Mouse (Mus musculus): ENCODE measurements around the gene Akap13. TPM values are rescaled to one million over a fixed set of nuclear protein-coding genes. Genes with fewer than 3 reads are reported as not detected.

The Akap13 gene
- total RNA-seq, 2 experiments from 2014 or later = 70.2 to 71.3 TPM

DNA sequence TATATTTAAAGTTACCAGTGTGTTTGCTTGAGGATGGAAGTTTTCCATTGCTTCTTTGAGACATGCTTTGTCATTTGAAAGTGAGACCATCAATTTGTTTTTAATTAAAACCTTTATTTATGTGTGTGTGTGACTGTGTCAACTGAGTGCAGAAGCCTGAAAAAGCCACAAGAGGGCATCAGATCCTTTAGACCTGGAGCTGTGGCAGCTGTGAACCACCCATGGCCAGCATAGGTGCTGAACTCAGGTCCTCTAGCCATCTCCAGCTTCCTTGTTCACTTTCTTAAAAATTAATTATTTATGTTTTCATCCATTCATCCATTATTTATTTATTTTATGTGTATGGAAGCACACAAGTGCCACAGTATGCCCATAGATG is 98.3 kb downstream of the Akap13 start:
- no peak for DNase-seq (ENCODE audit: low spot score in 2 of 2)

DNA sequence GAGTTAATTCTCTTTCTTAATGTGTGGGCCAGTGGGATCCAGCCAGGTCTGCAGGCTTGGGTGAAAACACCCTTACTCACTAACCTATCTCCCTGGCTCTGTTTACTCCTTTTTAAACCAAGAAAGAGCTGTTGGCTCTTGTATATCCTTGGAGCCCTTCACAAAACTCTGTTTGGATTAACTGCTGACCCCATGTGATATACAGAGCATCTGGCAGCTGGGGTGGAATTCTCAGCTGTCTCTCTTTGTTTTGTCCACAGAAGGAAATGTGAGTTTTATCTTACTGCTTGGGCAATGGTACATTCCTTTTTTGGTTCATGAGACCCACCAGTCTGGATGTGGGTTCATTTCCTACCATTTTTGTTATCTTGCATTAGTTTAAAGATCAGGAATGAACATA is 98.7 kb downstream of the Akap13 start:
- DNase-seq (ENCODE audit: low spot score in 2 of 2) = no peak

DNA sequence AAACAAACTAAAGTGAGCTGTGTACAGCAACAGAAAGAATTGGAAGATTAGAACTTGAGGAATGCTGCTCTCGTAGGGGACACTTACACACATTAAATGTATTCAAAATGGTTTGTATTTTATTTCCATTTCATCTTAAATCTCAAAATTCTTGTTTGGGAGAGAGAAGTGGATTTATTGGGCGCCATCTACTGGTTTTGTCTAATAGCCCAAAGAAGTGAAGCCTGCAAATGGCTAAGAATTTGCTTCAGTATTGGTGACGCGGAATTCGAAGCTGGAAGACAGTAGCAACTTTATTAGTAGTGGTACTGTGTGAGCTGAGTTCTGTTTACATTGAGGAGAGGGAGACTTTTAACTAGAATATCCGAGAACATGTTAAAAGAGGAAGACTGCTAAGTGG is 100.6 kb downstream of the Akap13 start:
- peak in 1 of 2 experiments; percentile 54 for DNase-seq (ENCODE audit: low spot score in 2 of 2)

DNA sequence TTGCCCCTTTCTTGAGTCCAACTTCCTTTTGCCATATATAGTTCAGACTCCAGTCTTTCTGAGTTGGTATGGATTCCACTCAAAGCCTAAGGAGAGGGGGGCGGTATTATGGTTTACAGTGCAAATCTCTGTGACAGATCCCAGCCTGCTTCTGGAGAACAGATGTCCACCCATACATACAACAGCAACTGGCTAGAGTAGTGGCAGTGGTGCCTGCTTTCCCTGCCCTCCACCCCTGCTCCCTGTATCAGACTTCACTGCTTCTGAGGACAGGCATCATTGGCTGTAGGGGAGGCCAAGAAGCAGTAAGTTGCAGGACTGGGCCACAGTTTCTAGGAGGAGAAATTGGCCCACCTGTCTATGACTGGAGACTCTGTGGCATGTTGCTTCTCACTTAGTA is 102.9 kb downstream of the Akap13 start:
- no peak for DNase-seq (ENCODE audit: low spot score in 2 of 2)

DNA sequence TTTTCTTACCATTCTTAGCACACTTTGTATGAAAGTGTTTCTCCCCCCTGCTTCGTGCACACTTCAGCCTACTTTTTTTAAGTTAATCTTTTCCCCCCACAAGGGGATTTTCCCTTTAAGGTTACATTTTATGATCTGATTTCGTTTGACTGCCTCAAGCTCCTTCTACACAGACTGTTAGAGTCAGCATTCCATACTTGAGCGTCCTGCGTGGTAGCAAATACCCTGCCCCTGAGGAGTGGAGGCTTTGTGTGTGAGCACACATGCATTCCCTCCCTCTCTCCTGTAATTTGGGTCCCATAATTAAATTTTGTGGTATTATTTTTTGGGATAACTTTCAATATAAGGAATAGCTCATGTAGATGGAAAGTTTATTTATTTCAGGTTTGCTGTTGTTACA is 103.8 kb downstream of the Akap13 start:
- DNase-seq (ENCODE audit: low spot score in 2 of 2) = no peak

DNA sequence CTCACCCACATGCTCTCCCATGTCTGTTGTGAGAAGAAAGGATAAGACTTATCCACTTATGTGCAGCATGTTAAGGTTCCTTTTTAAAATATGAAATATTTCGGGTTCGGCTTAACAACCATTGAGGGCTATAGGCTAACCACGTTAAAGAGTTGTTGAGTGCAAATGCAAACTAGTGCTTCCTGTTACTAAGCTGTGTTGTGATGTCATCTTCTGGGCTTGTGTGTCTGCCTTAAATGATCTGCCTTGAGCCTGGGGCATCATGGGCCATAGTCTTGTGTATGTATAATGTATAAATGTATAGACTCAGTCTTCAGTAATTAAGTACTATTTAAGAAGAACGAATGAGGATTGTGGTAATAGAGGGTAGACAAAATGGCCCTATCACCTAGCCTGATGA is 104.6 kb downstream of the Akap13 start:
- no peak for DNase-seq (ENCODE audit: low spot score in 2 of 2)

DNA sequence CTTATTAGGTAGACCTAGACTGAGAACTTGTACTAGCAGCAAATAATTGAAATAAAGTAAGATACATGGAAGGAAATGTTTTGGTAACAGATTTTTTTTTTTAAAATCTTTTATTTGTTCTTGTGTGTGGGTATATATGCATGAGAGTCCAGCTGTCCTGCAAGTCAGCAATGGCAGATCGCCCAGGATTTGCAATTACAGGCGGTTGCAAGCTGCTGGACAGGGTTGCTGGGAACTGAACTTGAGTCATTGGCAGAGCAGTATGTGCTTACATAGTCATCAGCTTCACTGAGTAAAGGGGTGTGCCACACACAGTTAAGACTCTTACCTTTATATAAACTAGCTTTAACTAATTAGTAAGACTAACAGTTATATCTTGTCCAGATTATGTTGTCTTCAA is 105.2 kb downstream of the Akap13 start:
- no peak for DNase-seq (ENCODE audit: low spot score in 2 of 2)

DNA sequence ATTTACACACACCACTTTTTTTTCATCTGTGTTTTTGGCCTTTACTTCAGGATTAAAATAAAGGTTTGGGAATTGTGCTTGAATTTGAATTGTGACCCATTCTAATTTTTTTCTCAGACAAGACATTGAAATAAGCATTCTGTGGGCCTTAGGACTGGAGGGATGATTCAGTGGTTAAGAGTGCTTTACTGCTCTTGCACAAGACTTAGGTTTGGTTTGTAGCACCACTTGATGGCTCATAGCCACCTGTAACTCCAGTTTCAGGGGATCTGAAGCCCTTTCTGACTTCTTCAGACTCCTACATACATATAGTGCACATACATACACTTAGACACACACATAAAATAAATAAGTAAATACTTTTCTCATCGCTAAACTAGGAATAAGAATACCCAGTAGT is 105.8 kb downstream of the Akap13 start:
- DNase-seq (ENCODE audit: low spot score in 2 of 2) = no peak

DNA sequence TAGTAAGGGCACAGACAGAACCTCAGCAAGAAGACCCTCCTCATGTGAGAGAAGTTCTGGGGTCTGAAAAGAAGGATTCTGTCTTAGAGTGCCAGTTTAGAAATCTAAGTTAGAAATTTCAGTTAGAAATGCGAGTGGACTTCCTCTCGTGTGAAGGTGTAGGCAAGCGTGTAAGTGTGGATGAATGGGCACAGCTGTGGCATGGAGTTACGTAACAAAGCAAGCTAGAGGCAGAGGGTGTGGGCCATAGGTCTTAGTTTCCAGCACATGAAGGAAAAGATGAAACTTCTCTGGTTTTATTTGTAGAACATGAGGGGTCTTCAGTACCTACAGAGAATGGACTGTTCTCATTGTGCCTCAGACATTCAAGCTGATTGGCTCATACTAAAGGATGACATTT is 112.9 kb downstream of the Akap13 start:
- no peak for DNase-seq (ENCODE audit: low spot score in 2 of 2)

DNA sequence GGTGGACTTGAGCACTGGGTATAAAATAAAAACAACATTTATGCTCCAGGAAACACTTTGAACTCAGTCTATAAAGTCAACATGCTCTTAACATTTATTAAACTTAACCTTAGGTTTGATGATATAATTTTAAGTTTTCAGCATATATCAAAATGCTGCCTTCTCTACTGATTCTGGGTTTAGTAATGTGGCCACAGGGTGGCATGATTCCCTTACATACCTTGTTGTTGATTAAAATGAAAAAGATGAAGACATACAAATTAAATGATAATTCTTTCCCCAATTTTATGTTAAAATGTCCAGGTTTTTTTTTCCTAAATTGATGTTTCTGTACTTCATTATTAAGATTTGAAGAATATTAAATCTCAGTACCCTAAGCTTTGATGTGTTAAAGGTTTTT is 113.5 kb downstream of the Akap13 start:
- peak in 1 of 2 experiments; percentile 27 for DNase-seq (ENCODE audit: low spot score in 2 of 2)

DNA sequence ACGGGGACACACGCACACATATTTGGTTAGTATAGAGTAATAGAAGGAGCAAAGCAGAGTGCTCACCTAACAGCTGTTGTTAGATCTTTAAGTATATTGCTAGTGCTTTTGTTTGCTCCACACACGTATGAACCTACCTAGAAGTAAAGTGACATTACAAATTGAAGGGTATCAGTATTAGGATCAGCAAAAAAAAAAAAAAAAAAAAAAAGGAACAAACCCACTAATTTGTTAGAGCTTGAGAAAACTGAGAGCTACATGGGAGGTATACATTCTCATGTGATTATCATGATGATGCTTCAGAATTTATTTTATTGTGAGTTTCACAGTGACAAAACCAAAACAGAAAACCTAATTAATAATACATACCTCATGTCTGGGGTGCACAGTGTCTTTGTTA is 114.9 kb downstream of the Akap13 start:
- DNase-seq (ENCODE audit: low spot score in 2 of 2) = no peak

DNA sequence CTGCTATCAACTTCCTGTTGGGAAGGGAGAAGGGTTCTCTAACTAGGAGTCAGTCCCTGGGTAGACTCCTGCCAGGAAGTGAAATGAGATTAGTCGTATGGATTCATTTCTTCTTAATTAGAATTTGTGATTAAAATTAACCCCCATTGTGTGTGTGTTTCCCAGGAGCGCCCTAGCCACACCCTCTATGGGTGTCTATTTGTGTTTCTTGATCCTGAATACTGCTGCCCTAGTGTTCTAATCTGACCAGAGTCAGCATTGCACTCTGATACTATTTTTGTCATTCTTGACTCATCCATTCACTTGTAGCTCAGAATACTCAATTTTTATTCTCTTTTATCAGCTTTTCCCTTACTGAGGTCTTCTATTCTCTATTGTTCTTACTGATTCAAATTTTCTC is 115.7 kb downstream of the Akap13 start:
- DNase-seq (ENCODE audit: low spot score in 2 of 2) = no peak

DNA sequence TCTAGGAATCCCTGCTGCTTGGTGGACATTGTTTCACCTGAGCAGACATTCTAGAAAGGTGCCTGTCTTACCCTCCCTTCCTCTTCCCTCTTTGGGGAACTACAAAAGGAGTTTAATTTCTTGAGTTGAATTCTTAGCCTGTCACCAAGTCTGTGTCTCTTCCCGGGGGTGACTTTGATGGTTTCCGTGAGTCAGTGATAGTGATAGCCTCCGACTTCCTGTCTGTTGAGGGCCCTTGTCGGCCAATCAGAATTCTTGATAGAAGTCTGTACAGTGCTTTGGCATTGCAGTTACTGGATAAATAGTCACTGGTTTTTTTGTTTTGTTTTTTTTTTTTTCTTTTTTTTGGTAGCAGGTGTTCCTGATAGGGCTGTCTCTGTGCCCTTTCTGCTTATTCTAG is 116.8 kb downstream of the Akap13 start:
- no peak for DNase-seq (ENCODE audit: low spot score in 2 of 2)

DNA sequence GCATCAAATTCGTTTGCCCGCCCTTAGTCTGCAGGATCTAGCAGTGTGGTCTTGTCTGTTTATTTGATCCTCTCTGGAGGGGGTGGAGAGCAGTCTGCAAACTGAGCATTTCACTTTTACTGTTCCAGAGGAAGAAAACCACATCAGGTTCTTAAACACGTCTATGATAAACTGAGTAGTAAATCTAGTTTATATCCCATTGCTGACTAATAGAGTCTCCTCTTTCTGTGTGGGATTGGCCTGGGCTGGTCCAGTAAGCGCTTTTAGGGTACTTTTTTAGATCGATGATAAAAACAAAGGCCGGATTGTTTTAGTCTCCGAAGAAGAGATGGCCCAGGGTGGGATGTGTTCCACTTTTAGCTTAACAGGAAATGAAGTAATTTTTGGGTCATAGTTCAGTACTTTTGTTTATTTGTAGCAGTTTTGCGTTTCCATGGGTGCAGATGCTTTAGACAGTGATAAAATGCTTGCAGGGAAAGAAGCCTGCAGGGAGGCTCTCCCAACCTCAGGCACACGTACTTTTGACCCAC is 119.9 kb downstream of the Akap13 start:
- DNase-seq (ENCODE audit: low spot score in 2 of 2) = no peak

DNA sequence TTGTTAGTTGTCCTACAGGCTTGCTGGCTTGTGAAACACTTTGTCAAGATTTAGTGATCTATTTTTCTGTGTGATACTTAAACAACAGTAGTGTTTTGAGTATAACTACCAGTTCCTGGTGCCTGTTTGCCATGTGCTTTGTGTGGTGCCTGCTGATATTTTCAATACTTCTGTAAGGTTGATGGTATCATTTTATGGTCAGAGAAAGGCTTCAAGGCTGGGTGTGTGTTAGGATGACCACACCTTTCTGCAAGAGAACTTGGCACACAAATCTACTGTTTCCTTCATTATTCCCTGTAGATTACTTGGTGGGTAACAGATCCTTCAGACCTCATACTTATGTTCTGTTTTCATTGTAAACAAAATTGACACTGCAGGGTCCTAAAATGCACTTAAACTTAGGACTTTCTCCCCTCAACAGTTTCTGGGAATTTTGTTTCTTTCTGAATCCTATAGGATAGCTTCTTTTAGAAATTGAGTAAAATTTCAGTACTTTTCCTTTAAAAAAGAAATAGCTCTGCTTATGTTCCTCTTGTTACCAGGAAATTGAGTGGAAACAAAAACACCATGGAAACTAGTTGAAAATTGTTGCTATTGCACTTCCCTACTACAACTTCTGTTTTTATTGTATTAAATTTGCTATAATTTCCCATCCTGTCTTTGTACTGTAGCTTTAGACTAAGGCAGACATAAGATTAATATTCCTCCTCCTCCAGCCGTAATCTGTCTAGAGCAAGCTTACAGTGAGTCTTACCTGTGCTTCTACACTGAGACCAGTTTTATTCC is 120.7 kb downstream of the Akap13 start:
- no peak for DNase-seq (ENCODE audit: low spot score in 2 of 2)

DNA sequence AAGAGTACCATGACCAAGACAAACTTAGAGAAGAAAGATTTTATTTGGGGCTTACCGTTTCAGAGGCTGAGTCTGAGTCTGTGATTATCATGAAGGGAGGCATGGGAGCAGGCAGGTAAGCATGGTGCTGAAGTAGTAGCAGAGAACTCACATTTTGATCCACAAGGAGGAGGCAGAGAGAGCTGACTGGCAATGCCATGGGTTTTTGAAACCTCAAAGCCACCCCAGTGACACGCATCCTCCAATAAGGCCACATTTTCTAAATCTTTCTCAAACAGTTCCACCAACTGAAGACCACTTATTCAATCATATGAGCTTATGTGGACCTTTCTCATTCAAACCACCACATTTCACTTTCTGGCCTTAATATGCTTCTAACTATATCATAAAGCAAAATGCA is 121.5 kb downstream of the Akap13 start:
- no peak for DNase-seq (ENCODE audit: low spot score in 2 of 2)

DNA sequence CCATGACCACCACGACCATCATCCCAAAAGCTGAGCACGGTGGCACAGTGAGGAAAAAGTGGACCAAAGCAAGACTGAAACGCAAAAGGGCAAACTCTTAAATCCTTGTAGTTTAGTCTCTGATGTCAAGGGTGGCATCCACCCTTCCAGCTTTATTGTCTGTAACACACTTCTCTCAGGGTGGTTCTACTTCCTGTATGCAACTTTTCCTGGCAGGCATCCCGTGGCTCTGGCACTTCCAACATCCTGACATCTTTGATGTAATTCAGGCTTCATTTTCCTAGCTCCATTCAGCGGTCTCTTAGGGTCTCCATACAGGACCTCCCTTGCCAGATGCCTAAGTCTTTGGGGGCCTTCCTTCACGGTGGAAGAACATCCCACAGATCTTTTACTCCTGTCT is 122.0 kb downstream of the Akap13 start:
- no peak for DNase-seq (ENCODE audit: low spot score in 2 of 2)

DNA sequence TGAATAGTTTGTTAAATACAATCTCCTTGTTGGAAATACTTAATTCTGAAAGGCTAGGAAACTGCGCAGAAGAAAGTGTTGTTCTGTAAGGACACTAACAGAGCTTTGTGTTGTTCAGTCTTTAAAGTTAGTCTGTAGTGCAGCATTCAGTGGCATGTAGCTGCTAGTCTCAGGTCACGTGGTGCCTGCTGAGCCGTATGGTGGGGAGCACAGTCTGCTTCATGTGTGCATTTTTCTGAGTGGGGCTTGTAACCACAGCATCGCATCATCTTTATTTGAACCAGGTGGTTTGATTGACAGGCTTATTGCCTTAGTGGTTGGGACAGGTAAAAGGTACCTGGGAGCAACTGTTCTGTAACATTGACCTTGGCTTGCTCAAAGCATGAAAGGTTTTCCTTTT is 123.3 kb downstream of the Akap13 start:
- DNase-seq (ENCODE audit: low spot score in 2 of 2) = no peak

DNA sequence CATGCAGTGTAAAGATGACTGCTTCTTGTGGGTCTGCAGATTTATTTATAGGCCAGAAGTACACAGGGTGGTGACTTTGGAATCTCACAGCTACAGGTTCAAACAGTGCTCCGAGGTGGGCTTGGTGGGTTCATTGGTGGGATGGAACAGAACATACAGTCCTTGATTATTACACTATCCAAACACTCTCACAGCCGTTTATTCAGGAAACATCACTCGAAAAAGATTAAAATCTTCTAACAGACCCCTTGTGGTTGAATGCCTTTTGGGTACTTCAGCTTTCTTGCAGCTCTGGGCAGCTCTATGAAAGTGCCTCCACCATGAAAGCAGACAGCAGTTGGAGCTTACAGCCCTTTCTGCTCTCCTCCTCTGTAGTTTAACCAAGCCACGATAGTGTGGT is 126.8 kb downstream of the Akap13 start:
- no peak for DNase-seq (ENCODE audit: low spot score in 2 of 2)

DNA sequence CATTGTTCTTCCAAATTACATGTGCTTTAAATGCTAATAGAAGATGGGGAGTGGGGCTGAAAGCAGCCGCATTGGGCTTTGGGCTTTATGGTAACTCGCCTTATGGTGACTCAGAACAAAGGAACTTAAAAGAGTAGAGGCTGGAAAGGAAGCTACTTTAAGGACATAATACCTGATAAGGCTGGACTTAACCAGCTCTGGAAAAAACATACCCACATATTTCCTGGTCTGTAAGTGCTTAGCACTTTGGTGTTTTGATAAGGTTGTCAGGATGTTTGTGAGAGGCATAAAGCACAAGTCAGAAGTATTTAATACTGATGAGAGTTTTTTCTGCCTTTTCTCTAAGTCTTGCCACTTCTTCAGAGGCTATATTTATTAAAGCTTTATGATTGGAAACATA is 128.8 kb downstream of the Akap13 start:
- DNase-seq (ENCODE audit: low spot score in 2 of 2) = no peak

DNA sequence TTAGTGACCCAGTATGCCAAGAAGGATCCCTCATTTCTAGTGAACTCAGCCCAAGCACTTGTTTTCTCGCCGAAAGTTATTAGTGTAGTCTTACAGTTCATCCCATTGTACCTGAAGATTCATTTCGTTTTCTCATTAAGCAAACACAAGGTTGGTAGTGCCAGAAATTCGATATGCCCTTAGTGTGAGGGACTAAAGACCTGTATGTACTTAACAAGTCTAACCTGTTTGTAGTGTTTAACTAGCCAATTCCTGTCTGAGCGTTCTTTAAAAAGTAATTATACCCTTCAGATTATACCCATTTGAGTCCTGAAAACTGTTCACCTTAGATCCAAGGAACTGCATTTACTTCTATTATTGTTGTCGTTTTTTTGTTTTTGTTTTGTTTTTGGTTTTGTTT is 130.1 kb downstream of the Akap13 start:
- DNase-seq (ENCODE audit: low spot score in 2 of 2) = no peak

DNA sequence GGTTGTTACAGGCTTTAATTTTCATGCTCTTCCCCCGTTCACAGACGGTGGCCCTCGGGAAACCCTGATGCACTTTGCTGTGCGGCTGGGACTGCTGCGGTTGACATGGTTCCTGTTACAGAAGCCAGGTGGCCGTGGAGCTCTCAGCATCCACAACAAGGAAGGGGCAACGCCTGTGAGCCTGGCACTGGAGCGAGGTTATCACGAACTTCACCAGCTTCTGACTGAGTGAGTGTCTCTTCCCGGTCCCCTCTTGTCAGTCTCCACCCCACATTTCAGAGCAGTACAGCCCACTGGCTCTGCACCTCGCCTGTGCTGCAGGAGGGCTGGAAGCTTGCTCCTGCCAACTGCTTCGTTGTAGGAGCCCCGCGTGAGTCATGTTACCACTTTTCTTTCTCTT is 130.8 kb downstream of the Akap13 start:
- no peak for DNase-seq (ENCODE audit: low spot score in 2 of 2)

DNA sequence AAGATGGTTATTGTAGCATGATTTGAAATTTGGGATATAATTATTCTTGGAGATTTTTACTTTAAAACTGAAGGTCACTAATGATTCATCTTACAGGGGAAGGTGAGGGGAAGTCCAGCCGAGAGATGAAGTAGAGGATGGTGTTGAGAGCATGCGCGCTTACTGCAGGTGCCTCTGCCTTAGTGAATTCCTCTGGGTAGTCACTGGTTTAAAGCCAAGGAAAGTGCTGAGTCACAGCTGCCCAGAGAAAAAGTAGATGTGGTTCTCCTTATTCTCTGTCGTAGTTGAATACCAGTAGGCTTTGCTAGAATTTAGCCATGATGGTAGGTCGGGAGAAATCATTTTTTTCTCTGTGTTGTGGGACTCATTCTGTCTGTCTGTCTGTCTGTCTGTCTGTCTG is 132.4 kb downstream of the Akap13 start:
- DNase-seq (ENCODE audit: low spot score in 2 of 2) = no peak

Data from layer of hippocampus, postnatal 14 days (tissue).